Mouse (Mus musculus) hindbrain, embryonic 12.5 days (tissue): ENCODE data around the gene Baiap2. TPM values are rescaled to one million over a fixed set of nuclear protein-coding genes. Genes with fewer than 3 reads are reported as not detected.

ENCODE experiments used
- ATAC-seq: fragments of 200-750 bp; cut with Nextera tagmentation; 2 replicates; pipeline ENCODE4 v1.8.0; 2017; ENCODE audit warnings: moderate TSS enrichment; ENCODE audit not compliant: low FRiP score
- H3K27ac ChIP-seq: fragments of 300-500 bp; sonication (generic); 2 replicates; pipeline ENCODE4 v1.5.1; 2016; ENCODE audit warnings: mild to moderate bottlenecking
- H3K27me3 ChIP-seq: fragments of 300-500 bp; sonication (generic); 2 replicates; pipeline ENCODE4 v1.6.1; 2016; ENCODE audit warnings: mild to moderate bottlenecking
- H3K36me3 ChIP-seq: fragments of 300-500 bp; sonication (generic); 2 replicates; pipeline ENCODE4 v1.6.1; 2016; ENCODE audit warnings: mild to moderate bottlenecking
- H3K4me1 ChIP-seq: fragments of 300-500 bp; sonication (generic); 2 replicates; pipeline ENCODE4 v1.6.1; 2016
- H3K4me2 ChIP-seq: fragments of 300-500 bp; sonication (generic); replicated peaks from 2 replicates; pipeline ENCODE4 v1.6.1; 2016; ENCODE audit warnings: mild to moderate bottlenecking
- H3K4me3 ChIP-seq: fragments of 300-500 bp; sonication (generic); 2 replicates; pipeline ENCODE4 v1.5.1; 2016; ENCODE audit warnings: mild to moderate bottlenecking
- H3K9ac ChIP-seq: fragments of 300-500 bp; sonication (generic); 2 replicates; pipeline ENCODE4 v1.6.1; 2016; ENCODE audit warnings: mild to moderate bottlenecking, moderate library complexity
- H3K9me3 ChIP-seq: fragments of 300-500 bp; sonication (generic); replicated peaks from 2 replicates; pipeline ENCODE4 v1.6.1; 2016; ENCODE audit warnings: mild to moderate bottlenecking
- WGBS: fragments of 180-500 bp; shearing (Covaris S2); methylation state at CpG from one replicate; pipeline ENCODE4 v1.1.7; 2016; 5-methylcytosine and 5-hydroxymethylcytosine counted together
- polyA plus RNA-seq: library from polyadenylated mRNA; unstranded; fragments of >200 nt; fragmentation: Nextera tagmentation; extraction: Ambion mirVana; gene quantifications from 2 replicates; pipeline ENCODE4 v1.2.1, GENCODE M21; 2016

Gene Baiap2
- polyA plus RNA-seq, 1 experiment from 2014 or later = 10.6 TPM

DNA sequence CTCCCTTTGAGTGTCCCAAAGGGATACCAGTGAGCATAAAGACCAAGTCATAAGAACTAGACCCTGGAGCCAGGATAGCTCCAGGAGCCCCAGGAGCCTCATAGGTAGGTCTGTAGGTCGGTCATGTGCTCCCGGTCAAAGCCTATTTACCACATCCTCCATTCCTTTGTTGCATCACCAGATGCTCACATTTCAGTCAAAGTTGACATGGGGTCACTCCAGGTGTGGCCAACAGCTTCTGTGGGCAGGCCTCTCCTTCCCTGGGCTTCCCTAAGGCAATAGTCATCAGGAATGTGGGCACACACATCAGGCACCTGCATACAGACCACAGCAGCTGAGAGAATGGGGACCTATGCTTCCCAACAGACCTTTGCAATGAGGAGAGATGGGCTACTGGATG, 25.3 kb downstream of the Baiap2 start:
- H3K9ac ChIP-seq = no peak overlapping the region
- H3K4me1 ChIP-seq = peaks cover 33% of the 10 kb centered on the region
- H3K27ac ChIP-seq = no peak overlapping the region
- no peaks in the 10 kb centered on the region for H3K27me3 ChIP-seq
- no peaks in the 10 kb centered on the region; the same call in 1 of the 2 replicates for H3K36me3 ChIP-seq
- H3K9me3 ChIP-seq = no peaks in the 10 kb centered on the region
- no peak overlapping the region for H3K4me3 ChIP-seq
- H3K4me2 ChIP-seq = no peak overlapping the region
- WGBS = 87% methylated on average over 2 of the region's 2 CpGs
- no peak for ATAC-seq

DNA sequence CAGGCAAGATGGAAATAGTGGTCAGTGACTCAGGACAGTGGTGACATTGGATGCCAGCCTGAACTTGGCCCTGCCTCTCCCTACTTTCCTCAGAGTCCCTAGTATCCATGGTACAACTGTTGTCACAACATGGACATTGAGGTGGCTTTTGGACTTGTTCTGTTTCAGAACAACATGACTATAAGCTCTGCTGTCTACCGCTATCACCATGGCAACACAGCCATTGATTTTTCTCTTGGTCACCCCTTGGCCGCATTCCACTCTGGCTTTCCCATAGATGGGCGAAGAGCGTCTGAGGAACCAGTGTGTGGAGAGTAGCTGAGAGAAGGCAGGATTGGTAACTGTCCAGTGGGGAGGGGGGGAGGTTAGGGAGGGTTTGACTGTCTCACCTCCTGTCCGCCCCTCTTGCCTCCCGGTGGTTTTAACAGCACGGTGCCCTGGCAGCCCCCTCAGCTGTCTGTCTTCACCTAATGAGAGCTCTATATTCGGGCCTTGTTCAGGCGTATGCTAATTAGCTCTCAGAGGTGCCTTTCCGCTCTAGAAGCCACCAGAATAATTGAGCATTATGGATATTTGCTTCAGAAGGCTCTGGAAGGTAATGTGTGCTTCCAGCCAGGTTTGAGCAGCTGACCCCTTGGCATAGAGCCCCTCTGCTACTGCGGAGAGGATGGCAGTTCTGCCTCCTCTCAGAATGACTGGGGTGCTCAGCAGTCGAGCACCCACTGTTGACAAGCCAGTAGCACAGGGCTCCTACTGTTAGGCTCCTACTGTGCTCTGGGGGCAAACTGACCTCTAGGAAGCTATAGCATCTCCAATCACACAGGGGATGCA, 27.7 kb downstream of the Baiap2 start:
- WGBS = 41% methylated on average over 12 of the region's 12 CpGs
- Histone ChIP-seq H3K9ac (no peak overlapping the region), H3K4me3 (no peak overlapping the region), H3K27me3 (no peaks in the 10 kb centered on the region), H3K27ac (peak overlapping the region; percentile 37), H3K4me2 (no peak overlapping the region), H3K9me3 (no peaks in the 10 kb centered on the region), H3K36me3 (no peaks in the 10 kb centered on the region; the same call in 1 of the 2 replicates), H3K4me1 (peaks cover 27% of the 10 kb centered on the region)
- peak; percentile 63; the same call in 1 of the 2 replicates for ATAC-seq

DNA sequence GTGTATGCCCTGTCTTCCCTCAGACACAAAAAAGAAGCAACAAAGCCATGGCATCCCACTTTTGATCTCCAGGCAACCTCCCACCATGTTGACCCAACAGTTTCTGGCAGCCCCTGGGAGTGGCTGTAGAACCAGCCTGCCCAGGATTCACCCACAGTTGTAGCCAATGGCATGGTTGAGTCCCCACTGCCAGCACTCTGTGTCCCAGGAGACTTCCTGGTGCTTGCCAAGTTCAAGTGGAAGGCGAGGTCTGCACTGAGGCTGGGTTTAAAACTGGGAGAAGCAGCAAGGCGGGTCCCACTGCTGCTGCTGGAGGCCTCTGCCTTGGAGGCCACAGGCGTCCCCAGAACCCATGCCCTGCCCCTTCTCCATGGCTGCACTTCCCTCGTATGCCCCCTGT, 31.2 kb downstream of the Baiap2 start:
- H3K9me3 ChIP-seq = no peaks in the 10 kb centered on the region
- 86% methylated on average over 4 of the region's 4 CpGs for WGBS
- no peaks in the 10 kb centered on the region for H3K36me3 ChIP-seq
- no peak for ATAC-seq
- no peak overlapping the region for H3K27ac ChIP-seq
- H3K27me3 ChIP-seq = no peaks in the 10 kb centered on the region
- no peak overlapping the region for H3K4me3 ChIP-seq
- H3K9ac ChIP-seq = no peak overlapping the region
- no peak overlapping the region for H3K4me2 ChIP-seq
- H3K4me1 ChIP-seq = peaks cover 19% of the 10 kb centered on the region

DNA sequence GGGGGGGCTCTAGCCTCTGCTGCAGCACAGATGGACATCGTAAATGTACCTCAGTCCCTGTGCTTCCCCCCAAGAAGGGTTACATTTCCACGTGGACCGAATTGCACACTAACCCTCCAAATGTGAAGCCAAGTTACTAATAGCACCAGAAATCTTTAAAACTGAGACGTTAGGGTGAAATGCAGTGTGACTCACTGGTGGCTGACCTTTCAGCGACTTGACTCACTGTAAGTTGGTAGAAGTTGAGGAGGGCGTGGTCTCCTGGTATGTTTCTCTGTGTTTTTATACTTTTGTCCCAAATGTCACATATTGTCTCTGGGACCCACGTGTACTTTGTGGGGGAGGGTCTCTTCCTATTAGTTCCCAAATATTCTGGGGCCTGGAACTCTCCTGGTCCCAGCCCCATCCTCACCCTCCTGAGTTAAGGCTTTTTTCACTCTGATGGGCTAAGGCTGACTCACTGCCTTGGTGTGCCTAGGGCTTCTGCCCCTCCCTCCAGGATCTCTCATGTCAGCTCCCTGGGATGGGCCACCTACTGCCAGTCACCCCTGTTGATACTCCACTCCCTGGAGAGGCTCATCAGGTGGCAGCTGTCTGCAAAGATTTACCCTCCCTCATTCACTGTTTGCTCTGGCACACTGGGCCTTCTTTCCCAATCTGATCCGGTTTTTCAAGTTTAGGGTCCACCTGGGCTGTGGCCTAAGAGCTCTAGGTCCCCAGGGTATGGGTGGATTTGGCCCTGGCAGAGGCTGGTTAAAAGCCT, 33.4 kb downstream of the Baiap2 start:
- H3K4me3 ChIP-seq = no peak overlapping the region
- 86% methylated on average over 8 of the region's 8 CpGs for WGBS
- no peaks in the 10 kb centered on the region for H3K9me3 ChIP-seq
- no peak overlapping the region for H3K9ac ChIP-seq
- peaks cover 6% of the 10 kb centered on the region for H3K4me1 ChIP-seq
- ATAC-seq = no peak
- no peak overlapping the region for H3K4me2 ChIP-seq
- no peaks in the 10 kb centered on the region for H3K36me3 ChIP-seq
- H3K27me3 ChIP-seq = no peaks in the 10 kb centered on the region
- H3K27ac ChIP-seq = no peak overlapping the region

DNA sequence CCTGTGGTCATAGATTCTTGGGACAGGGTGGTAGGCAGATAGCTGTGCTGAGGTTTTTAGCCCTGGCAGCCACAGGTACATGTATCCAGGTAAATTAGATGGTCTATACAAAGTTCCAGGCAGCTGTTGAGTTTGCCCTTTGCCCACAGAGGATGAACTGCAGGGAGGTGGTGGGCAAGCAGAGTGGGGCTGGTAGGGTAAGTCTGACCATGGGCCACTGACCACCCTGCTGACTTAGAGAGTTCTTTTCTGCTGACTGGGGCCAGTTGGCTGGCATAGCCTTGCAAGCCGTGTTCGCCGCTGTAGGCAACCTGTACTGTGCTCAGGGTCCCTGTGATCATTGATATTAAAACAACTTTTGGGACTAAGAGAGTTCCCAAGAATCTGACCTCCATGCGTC, 36.1 kb downstream of the Baiap2 start:
- Histone ChIP-seq H3K27me3 (no peaks in the 10 kb centered on the region), H3K9ac (no peak overlapping the region), H3K27ac (no peak overlapping the region), H3K4me2 (no peak overlapping the region), H3K4me1 (no peaks in the 10 kb centered on the region), H3K9me3 (no peaks in the 10 kb centered on the region), H3K4me3 (no peak overlapping the region), H3K36me3 (no peaks in the 10 kb centered on the region)
- ATAC-seq = no peak
- WGBS = 90% methylated on average over 4 of the region's 4 CpGs

DNA sequence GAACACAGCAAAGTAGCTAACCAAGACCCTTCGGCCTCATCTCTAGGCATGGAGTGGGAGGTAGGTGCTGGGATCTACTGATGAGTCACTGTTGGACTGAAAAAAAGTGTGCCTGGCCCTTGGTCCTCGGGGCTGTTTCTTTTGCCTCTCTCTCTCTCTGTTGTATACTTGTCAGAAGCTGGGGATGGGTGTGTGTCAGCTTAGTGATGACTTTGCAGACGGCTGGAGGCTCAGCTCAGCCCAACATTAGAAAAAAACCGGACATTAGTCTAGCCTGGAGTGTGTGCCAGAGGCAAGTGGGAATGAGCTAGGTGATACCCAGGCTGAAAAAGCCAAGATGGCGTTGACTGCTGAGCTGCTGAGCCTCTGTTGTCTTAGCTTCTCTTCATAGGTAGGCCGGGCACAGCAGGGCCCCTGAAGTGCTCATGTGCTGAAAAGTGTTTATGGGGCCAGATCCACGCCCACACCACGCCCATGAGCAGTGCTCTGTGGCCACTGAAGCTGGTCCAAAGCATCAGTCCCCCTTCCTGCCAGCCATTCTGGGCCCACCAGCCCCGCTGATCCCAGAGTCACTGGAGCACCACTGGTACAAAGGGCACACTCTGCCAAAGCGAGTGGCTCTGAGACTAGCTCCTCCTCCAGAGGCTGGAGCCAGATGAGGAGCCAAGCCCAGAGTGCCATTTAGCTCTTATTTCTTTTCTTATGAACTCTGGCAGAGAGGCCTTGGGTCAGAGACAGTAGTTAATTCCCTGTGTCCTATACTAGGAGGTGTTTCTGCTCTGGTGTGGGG, 37.2 kb downstream of the Baiap2 start:
- 83% methylated on average over 10 of the region's 10 CpGs for WGBS
- peaks cover 3% of the 10 kb centered on the region; the same call in 1 of the 2 replicates for H3K36me3 ChIP-seq
- no peak for ATAC-seq

DNA sequence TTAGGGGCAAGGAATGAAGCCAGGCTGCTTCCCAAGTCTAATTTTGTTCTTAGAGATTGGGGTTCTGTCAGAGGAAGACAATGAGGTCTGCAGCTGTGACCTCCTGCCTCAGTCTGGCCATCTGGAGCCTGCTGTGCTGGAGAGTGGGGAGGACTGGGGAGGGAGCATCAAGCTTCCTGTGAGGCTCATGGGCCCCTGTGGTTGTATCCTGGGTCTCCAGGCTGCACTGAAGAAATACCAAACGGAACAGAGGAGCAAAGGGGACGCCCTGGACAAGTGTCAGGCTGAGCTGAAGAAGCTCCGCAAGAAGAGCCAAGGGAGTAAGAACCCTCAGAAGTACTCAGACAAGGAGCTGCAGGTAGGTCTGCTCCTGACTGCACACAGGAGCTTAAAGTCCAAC, 39.2 kb downstream of the Baiap2 start:
- no peak for ATAC-seq
- Histone ChIP-seq H3K4me1 (no peaks in the 10 kb centered on the region), H3K9ac (no peak overlapping the region), H3K4me3 (no peak overlapping the region), H3K27ac (no peak overlapping the region), H3K4me2 (no peak overlapping the region), H3K27me3 (no peaks in the 10 kb centered on the region), H3K36me3 (peaks cover 5% of the 10 kb centered on the region; the same call in 1 of the 2 replicates), H3K9me3 (no peaks in the 10 kb centered on the region)
- WGBS = 78% methylated on average over 3 of the region's 3 CpGs

More for the DNA sequence above, 37.2 kb downstream of the Baiap2 start:
- H3K9ac ChIP-seq = no peak overlapping the region
- H3K4me2 ChIP-seq = no peak overlapping the region
- H3K27ac ChIP-seq = no peak overlapping the region
- no peaks in the 10 kb centered on the region for H3K9me3 ChIP-seq
- no peaks in the 10 kb centered on the region for H3K4me1 ChIP-seq
- no peak overlapping the region for H3K4me3 ChIP-seq
- H3K27me3 ChIP-seq = no peaks in the 10 kb centered on the region

DNA sequence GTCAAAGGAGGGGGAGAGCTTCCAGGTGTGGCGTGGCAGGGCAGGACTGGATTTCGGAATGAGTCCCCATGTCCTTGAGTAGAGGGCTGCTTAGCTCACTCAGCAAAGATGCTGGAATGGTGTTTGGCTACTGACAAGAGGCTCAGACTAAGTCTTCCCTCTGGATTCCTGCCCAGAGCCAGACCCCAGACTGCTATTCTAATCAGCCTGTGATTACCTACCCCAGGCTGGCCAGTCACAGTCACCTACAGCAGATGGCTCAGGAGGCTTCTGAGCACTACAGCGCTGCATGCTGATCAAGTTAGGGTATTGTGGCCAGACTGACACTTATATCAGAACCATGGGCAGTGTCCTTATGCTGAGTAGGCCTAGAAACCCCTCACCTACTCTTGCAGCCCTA, 39.7 kb downstream of the Baiap2 start:
- WGBS = 90% methylated on average over 3 of the region's 3 CpGs

DNA sequence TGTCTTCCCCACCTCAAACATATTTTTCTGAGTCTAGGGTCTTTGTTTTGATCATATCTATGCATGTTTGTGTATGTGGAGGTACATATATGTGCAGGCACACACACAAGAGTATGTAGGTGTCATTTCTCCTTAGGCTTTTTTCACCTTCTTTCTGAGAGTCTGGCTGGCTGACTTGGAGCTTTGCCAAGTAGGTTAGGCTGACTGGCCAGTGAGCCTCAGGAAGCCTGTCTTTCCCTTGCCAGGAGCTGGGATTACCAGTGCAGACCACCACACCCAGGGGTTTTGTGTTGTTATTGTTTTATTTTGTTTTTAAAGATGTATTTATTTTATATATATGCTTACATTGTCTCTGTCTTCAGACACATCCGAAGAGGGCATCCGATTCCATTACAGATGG, 40.6 kb downstream of the Baiap2 start:
- Histone ChIP-seq H3K27me3 (no peaks in the 10 kb centered on the region), H3K4me2 (no peak overlapping the region), H3K4me1 (peaks cover 5% of the 10 kb centered on the region; the same call in 1 of the 2 replicates), H3K4me3 (no peak overlapping the region), H3K36me3 (peaks cover 5% of the 10 kb centered on the region; the same call in 1 of the 2 replicates), H3K27ac (no peak overlapping the region), H3K9ac (no peak overlapping the region), H3K9me3 (no peaks in the 10 kb centered on the region)
- ATAC-seq = no peak
- WGBS = 90% methylated on average over 2 of the region's 2 CpGs

More for the DNA sequence above, 39.7 kb downstream of the Baiap2 start:
- Histone ChIP-seq H3K4me3 (no peak overlapping the region), H3K9me3 (no peaks in the 10 kb centered on the region), H3K36me3 (peaks cover 5% of the 10 kb centered on the region; the same call in 1 of the 2 replicates), H3K9ac (no peak overlapping the region), H3K4me1 (no peaks in the 10 kb centered on the region), H3K27ac (no peak overlapping the region), H3K27me3 (no peaks in the 10 kb centered on the region), H3K4me2 (no peak overlapping the region)
- no peak for ATAC-seq

DNA sequence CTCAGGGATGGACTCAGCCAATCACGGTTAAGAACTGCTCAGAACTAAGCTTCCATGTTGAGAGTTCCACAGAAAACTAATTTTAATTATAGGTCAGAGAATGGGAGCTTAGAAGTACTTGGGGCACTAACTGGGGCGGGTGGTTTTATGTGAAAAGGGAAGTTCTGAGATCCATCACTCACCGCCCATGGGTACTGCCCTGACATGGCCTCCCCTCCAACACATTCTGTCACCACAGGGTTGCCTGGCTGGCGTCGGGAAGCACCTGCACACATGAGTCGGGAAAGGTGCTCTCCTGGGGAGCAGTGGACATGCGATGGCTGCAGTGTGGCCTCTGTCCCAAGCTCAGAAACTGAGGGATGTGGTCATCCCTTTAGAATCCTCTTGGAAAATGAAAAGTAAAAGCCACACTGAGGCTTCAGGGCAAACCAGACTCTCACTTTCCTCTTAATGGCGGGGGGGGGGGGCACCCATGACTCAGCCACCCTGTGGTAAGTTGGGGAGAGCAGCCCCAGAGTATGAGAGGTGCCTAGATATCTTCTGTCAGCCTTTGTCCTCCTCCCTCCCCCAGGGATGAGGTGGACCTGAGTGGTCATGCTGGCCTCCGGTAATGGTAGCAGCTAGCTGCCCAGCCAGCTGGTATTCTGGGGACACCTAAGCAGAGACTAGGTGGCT, 44.3 kb downstream of the Baiap2 start:
- H3K4me3 ChIP-seq = no peak overlapping the region
- H3K9ac ChIP-seq = no peak overlapping the region
- peaks cover 5% of the 10 kb centered on the region; the same call in 1 of the 2 replicates for H3K36me3 ChIP-seq
- H3K9me3 ChIP-seq = no peaks in the 10 kb centered on the region
- ATAC-seq = no peak
- WGBS = 82% methylated on average over 9 of the region's 9 CpGs
- H3K27me3 ChIP-seq = no peaks in the 10 kb centered on the region
- peaks cover 39% of the 10 kb centered on the region for H3K4me1 ChIP-seq
- no peak overlapping the region for H3K4me2 ChIP-seq
- H3K27ac ChIP-seq = no peak overlapping the region

DNA sequence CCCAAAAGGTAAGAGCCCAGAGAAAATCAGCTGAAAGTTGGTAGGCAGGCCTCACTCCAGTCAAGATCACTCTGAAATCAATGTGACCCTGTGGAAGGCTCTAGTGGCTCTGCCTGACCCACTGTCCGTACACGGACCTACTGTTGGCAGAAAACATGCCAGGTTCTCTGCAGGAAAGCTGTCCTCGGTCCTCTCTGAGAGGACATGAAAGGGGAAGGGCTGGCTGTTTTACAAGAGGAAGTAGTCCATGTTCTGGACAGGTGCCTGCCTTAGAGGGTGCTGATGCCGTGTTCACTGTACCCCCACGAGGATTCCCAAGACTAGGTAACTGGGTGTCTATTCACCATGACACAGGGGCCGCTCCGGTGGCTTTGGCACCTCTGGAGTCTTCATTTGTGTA, 45.3 kb downstream of the Baiap2 start:
- H3K36me3 ChIP-seq = peaks cover 5% of the 10 kb centered on the region; the same call in 1 of the 2 replicates
- H3K27ac ChIP-seq = no peak overlapping the region
- H3K9ac ChIP-seq = no peak overlapping the region
- peaks cover 39% of the 10 kb centered on the region for H3K4me1 ChIP-seq
- no peak overlapping the region for H3K4me3 ChIP-seq
- 90% methylated on average over 7 of the region's 7 CpGs for WGBS
- no peaks in the 10 kb centered on the region for H3K27me3 ChIP-seq
- H3K4me2 ChIP-seq = no peak overlapping the region
- ATAC-seq = no peak
- no peaks in the 10 kb centered on the region for H3K9me3 ChIP-seq
